Mouse (Mus musculus): ENCODE data around the gene Mdm2. TPM values are rescaled to one million over a fixed set of nuclear protein-coding genes. Genes with fewer than 3 reads are reported as not detected.

Gene Mdm2
- polyA plus RNA-seq, 1 experiment = 55.7 TPM

GRCm38 (mm10) chr10:117696021-117696826 is 14.3 kb downstream of the Mdm2 start:
- Histone ChIP-seq H3K4me3 (replicated peaks; ENCODE audit: control insufficient read depth, low read depth, low read length) (no peak overlapping the region), H3K27ac (ENCODE audit: control insufficient read depth, insufficient read depth, low read depth, low read length, poor library complexity) (no peak overlapping the region), H3K4me1 (ENCODE audit: control insufficient read depth, insufficient read depth, low read length) (no peaks in the 10 kb centered on the region; the same call in 1 of the 2 replicates)
- WGBS = 91% methylated on average over 8 of the region's 8 CpGs
- TF ChIP-seq CTCF (IDR thresholded peaks at IDR 0.05; ENCODE audit: control insufficient read depth, insufficient read depth, low read length) (no peak), POLR2A (IDR thresholded peaks at IDR 0.05; ENCODE audit: borderline replicate concordance, control insufficient read depth, low read depth, low read length) (no peak)

DNA sequence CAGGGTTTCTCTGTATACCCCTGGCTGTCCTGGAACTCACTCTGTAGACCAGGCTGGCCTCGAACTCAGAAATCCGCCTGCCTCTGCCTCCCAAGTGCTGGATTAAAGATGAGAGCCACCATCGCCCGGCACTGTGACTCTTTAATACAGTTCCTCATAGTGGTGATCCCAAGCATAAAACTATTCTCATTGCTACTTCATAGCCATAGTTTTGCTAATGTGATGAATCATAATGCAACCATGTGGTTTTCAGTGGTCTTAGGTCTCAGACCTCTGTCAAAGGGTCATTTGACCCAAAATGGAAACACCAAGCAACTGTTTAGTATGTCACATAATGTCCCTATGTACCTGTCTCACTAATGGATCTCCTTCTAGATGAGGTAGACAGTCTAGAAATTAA is 15.0 kb downstream of the Mdm2 start:
- no peak for TF ChIP-seq CTCF (IDR thresholded peaks at IDR 0.05; ENCODE audit: control insufficient read depth, insufficient read depth, low read length)
- 92% methylated on average over 4 of the region's 4 CpGs for WGBS
- H3K4me3 ChIP-seq (replicated peaks; ENCODE audit: control insufficient read depth, low read depth, low read length) = no peak overlapping the region
- no peak overlapping the region for H3K27ac ChIP-seq (ENCODE audit: control insufficient read depth, insufficient read depth, low read depth, low read length, poor library complexity)
- no peaks in the 10 kb centered on the region; the same call in 1 of the 2 replicates for H3K4me1 ChIP-seq (ENCODE audit: control insufficient read depth, insufficient read depth, low read length)

DNA sequence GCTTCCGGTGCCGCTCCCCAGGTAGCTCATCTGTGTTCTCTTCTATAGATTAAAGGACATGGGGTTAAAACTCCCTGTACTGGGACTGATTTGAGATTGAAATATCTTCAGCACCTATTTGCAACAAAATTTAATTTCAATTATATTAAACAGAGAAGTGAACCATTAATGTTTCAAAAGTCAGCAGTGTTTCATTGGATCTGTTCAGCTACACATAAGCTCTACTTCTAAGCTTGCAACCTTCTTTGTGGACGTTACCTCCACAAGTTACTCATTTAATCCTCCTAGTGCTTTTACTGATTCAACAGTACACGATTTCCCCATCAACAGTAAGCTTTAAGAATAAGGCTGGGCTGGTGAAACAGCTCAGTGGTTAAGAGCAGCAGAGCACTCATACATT is 15.5 kb downstream of the Mdm2 start:
- Histone ChIP-seq H3K27ac (ENCODE audit: control insufficient read depth, insufficient read depth, low read depth, low read length, poor library complexity) (no peak overlapping the region), H3K4me1 (ENCODE audit: control insufficient read depth, insufficient read depth, low read length) (no peaks in the 10 kb centered on the region; the same call in 1 of the 2 replicates), H3K4me3 (replicated peaks; ENCODE audit: control insufficient read depth, low read depth, low read length) (no peak overlapping the region)
- 94% methylated on average over 4 of the region's 4 CpGs for WGBS
- TF ChIP-seq POLR2A (IDR thresholded peaks at IDR 0.05; ENCODE audit: borderline replicate concordance, control insufficient read depth, low read depth, low read length) (no peak), CTCF (IDR thresholded peaks at IDR 0.05; ENCODE audit: control insufficient read depth, insufficient read depth, low read length) (no peak)

DNA sequence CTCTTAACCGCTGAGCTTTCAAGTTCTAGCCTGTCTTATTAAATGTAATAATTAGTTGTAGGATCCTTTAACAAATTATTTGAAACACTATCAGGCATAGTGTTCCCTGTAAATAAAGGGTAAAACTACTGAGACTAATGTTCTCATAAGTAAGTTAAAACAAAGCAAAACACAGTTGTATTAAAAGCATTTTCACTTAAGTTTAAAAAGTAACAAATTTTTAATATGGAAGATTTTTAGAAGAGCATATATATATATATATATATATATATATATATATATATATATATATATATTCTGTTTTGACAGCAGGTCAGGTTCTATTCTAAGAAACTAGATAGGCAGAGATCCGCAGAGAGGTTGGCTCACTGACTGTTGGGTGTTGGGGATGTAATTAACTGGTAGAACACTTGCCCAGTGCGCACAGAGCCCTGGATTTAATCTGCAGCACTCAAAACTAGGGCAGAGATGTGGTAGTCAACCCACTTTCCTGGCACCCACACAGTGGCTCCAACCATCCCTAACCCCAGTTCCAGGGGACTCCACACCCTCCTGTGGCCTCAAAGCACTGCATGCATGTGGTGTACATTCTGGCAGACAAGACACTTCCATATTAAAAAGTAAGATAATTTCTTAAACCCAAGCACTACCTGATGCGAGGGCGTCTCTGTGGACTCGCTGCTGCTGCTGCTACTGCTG is 16.2 kb downstream of the Mdm2 start:
- 92% methylated on average over 6 of the region's 6 CpGs for WGBS
- no peak overlapping the region for H3K4me3 ChIP-seq (replicated peaks; ENCODE audit: control insufficient read depth, low read depth, low read length)
- no peaks in the 10 kb centered on the region; the same call in 1 of the 2 replicates for H3K4me1 ChIP-seq (ENCODE audit: control insufficient read depth, insufficient read depth, low read length)
- no peak for TF ChIP-seq POLR2A (IDR thresholded peaks at IDR 0.05; ENCODE audit: borderline replicate concordance, control insufficient read depth, low read depth, low read length)
- no peak for TF ChIP-seq CTCF (IDR thresholded peaks at IDR 0.05; ENCODE audit: control insufficient read depth, insufficient read depth, low read length)
- no peak overlapping the region for H3K27ac ChIP-seq (ENCODE audit: control insufficient read depth, insufficient read depth, low read depth, low read length, poor library complexity)

DNA sequence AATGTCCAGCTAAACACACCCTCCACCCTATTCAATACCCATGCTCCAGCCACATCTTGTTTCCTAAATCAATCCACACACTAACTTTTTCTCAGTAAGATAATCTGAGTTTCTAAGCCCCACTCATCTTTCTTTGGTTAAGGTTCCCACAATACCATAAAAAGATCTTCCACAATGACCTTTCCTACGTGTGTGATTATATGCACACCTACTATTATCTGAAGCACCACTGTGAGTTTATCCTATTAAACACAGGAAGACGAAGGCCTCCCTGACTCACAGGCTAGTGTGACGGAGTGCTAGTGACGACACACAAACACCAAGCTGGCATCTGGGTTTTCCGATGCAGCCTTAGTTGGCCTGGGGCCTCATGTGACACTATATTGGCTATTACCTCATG is 17.6 kb downstream of the Mdm2 start:
- Histone ChIP-seq H3K4me3 (replicated peaks; ENCODE audit: control insufficient read depth, low read depth, low read length) (no peak overlapping the region), H3K27ac (ENCODE audit: control insufficient read depth, insufficient read depth, low read depth, low read length, poor library complexity) (no peak overlapping the region), H3K4me1 (ENCODE audit: control insufficient read depth, insufficient read depth, low read length) (no peaks in the 10 kb centered on the region; the same call in 1 of the 2 replicates)
- TF ChIP-seq CTCF (IDR thresholded peaks at IDR 0.05; ENCODE audit: control insufficient read depth, insufficient read depth, low read length) (no peak), POLR2A (IDR thresholded peaks at IDR 0.05; ENCODE audit: borderline replicate concordance, control insufficient read depth, low read depth, low read length) (no peak)
- 90% methylated on average over 5 of the region's 5 CpGs for WGBS

GRCm38 (mm10) chr10:117692173-117692572 is 18.4 kb downstream of the Mdm2 start:
- no peaks in the 10 kb centered on the region; the same call in 1 of the 2 replicates for H3K4me1 ChIP-seq (ENCODE audit: control insufficient read depth, insufficient read depth, low read length)
- no peak overlapping the region for H3K4me3 ChIP-seq (replicated peaks; ENCODE audit: control insufficient read depth, low read depth, low read length)
- no peak for TF ChIP-seq POLR2A (IDR thresholded peaks at IDR 0.05; ENCODE audit: borderline replicate concordance, control insufficient read depth, low read depth, low read length)
- no peak for TF ChIP-seq CTCF (IDR thresholded peaks at IDR 0.05; ENCODE audit: control insufficient read depth, insufficient read depth, low read length)
- H3K27ac ChIP-seq (ENCODE audit: control insufficient read depth, insufficient read depth, low read depth, low read length, poor library complexity) = no peak overlapping the region

GRCm38 (mm10) chr10:117691389-117691968 is 19.1 kb downstream of the Mdm2 start:
- TF ChIP-seq CTCF (IDR thresholded peaks at IDR 0.05; ENCODE audit: control insufficient read depth, insufficient read depth, low read length) (no peak), POLR2A (IDR thresholded peaks at IDR 0.05; ENCODE audit: borderline replicate concordance, control insufficient read depth, low read depth, low read length) (no peak)
- H3K4me1 ChIP-seq (ENCODE audit: control insufficient read depth, insufficient read depth, low read length) = no peaks in the 10 kb centered on the region; the same call in 1 of the 2 replicates
- no peak overlapping the region for H3K4me3 ChIP-seq (replicated peaks; ENCODE audit: control insufficient read depth, low read depth, low read length)
- 93% methylated on average over 10 of the region's 10 CpGs for WGBS
- no peak overlapping the region for H3K27ac ChIP-seq (ENCODE audit: control insufficient read depth, insufficient read depth, low read depth, low read length, poor library complexity)

- Histone ChIP-seq H3K4me3 (replicated peaks; ENCODE audit: control insufficient read depth, low read depth, low read length) (no peak overlapping the region), H3K4me1 (ENCODE audit: control insufficient read depth, insufficient read depth, low read length) (no peaks in the 10 kb centered on the region; the same call in 1 of the 2 replicates), H3K27ac (ENCODE audit: control insufficient read depth, insufficient read depth, low read depth, low read length, poor library complexity) (no peak overlapping the region)
- WGBS = 93% methylated on average over 3 of the region's 3 CpGs
- TF ChIP-seq CTCF (IDR thresholded peaks at IDR 0.05; ENCODE audit: control insufficient read depth, insufficient read depth, low read length) = no peak
- TF ChIP-seq POLR2A (IDR thresholded peaks at IDR 0.05; ENCODE audit: borderline replicate concordance, control insufficient read depth, low read depth, low read length) = no peak
Observed at GRCm38 (mm10) chr10:117690770-117691296, 19.7 kb downstream of the Mdm2 start.
